Mouse (Mus musculus) kidney, adult 11 months (tissue): Measurements from ENCODE around the gene Dcbld1.
"Not testable (repeated sequence)": the region's sequence is repeated elsewhere in the genome, so short reads cannot be mapped to it uniquely, and the experiment has no call there.

Experiments used
- DNase-seq: peaks from one replicate; pipeline ENCODE4 v3.0.0; 2022

Gene Dcbld1

GRCm38 (mm10) chr10:52309196-52309595 lies 75.8 kb downstream of the Dcbld1 start:
- DNase-seq: peak; percentile 79

DNA sequence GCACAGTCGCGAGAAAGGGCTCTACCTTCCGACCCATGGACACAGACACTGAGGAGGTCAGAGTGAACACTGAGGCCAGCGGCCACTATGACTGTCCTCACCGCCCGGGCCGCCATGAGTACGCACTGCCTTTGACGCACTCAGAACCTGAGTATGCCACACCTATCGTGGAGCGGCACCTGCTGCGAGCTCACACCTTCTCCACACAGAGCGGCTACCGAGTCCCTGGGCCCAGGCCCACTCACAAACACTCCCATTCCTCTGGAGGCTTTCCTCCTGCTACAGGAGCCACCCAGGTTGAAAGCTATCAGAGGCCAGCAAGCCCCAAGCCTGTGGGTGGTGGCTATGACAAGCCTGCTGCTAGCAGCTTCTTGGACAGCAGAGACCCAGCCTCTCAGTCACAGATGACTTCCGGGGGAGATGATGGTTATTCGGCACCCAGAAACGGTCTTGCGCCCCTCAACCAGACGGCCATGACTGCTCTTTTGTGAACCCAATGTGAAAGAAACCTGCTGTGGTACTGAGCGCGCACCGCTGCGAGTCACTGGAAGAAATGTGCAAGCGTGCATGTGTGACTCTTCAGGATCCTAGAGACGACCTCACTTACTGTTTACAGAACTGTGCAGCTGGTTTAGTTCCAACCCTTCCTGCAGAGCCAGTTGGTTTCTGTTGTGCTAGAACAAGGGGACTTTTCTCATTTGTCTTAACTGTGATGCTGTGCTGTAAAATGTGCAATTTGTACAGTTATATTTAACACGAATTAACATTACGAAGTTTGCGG lies 86.3 kb downstream of the Dcbld1 start:
- no peak for DNase-seq

GRCm38 (mm10) chr10:52321918-52322317 lies 88.5 kb downstream of the Dcbld1 start:
- no peak for DNase-seq

GRCm38 (mm10) chr10:52331007-52331406 lies 97.6 kb downstream of the Dcbld1 start:
- DNase-seq: no peak

- DNase-seq: not testable (repeated sequence)
Measured at GRCm38 (mm10) chr10:52343324-52343723, 109.9 kb downstream of the Dcbld1 start.

GRCm38 (mm10) chr10:52353184-52353583 lies 119.8 kb downstream of the Dcbld1 start:
- no peak for DNase-seq

GRCm38 (mm10) chr10:52358467-52358866 lies 125.0 kb downstream of the Dcbld1 start, which contains the start of gene Gm26741:
Gene Gm26741 (plus strand): TSS chr10:52358767.
- no peak for DNase-seq

DNA sequence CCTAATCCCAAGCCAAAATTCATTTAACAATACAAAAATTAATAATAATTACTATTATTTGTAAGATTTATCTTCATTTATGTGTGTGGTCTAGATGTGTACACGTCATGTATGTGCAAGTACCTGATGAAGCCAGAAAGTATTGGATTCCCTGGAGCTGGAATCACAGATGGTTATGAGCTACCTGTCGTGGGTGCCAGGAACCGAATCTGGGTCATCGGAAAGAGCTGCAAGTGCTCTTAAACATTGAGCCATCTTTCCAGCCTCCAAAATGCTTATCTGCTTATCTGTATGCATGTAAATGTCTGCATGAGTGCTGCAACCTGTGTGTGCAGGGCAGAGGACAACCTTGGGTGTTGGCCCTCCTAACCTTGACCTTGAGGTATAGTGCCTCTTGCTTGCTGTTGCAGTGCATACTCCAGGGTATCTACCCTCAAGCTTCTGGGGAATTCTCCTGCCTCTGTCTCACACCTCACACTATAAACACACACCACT lies 126.9 kb downstream of the Dcbld1 start:
- DNase-seq: no peak

DNA sequence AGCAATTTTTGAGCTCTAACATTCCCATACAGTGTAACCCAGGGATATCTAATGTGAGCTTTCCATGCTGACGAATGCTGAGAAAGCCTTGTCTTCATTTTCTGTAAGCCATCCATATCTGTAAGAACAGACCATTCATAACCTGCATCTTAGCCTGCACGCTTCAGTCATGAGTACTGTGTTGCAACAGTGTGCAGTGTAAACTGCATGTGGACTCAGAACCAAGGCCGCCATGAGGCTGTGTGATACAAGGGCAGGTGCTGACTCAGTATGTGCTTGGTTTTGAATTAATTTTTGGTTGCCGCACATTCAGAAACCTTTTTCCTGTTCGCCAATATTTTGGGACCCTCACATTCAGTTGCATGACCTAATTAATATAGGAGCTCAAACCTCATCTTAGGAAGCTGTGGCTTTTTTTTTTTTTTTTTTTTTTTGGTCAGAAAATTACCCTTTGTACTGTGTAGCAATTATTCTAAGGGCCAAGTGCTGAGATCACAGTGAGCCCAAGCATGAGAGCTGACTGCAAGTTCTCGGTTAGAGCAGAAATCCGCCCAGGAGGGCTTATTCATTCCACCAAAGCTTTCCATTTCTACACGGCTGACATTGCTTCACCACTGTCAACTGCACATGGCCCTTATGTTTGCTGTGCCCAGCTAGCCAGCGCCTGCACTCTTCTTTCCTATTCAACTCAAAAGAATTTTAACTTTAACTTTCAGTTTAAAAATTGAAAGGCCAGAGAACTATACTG lies 127.6 kb downstream of the Dcbld1 start:
- DNase-seq: no peak

GRCm38 (mm10) chr10:52368376-52368775 lies 135.0 kb downstream of the Dcbld1 start:
- no peak for DNase-seq
